ENCODE assay signal across 8 mouse cellular contexts in the genomic region with DNA sequence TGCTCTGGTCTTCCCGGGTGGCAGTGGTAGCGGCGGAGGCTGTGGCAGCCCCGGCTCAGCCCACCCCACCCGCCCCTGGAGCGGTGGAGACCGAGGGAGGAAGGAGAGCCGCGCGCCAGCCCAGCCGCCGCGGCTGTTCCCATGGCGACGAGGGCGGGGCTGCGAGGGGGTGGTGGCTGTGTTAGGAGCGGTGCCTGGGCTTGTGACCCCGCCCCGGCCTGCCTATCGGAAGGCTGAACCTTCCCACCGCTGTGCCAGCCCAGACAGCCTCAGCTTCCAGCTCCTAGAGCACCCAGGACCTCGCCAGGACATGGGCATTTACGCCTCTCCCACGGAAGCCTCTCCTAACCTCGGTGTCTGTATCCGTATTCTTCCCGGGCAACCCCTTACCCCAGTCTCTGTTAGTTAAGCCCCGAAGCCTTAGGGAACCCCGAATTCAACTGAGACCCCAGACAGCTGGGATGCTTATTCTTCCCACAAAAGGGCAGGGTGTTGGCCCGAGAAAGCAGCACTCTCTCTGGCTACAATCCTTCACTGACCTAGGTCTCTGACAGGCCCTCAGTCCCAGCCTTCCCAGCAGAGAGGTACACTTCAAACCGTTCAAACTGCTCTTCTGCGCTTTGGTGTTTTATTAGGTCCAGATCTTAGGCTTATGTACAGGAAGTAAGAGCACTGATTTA. TPM values are rescaled to one million over a fixed set of nuclear protein-coding genes. Genes with fewer than 3 reads are reported as not detected.
DNase-seq lines count a peak whose midpoint lies in the region; ATAC-seq and TF ChIP-seq lines count a peak whose summit lies in the region.

Ctxn1 (minus strand) TSS at position 150 of the 680 bp plus-strand sequence.

- H3K27ac ChIP-seq in forebrain, embryonic 16.5 days (ENCODE audit: low read length) = peak within 1 kb of the TSS; percentile 97
- H3K27ac ChIP-seq in layer of hippocampus, adult 2 months = peak within 1 kb of the TSS; percentile 97
- H3K27ac ChIP-seq in lung, embryonic 14.5 days (ENCODE audit: low read depth) = peak within 1 kb of the TSS; percentile 83
- peak within 1 kb of the TSS; percentile 92 for H3K27ac ChIP-seq in olfactory bulb, adult 2 months (ENCODE audit: insufficient read depth, low read depth, low read length)
- H3K27ac ChIP-seq in thymus, adult 2 months (ENCODE audit: control insufficient read depth, insufficient read depth, low read length) = no peak within 1 kb of the TSS

- H3K4me2 ChIP-seq in forebrain, embryonic 16.5 days (ENCODE audit: low read length) = peak within 1 kb of the TSS; percentile 74
- H3K4me2 ChIP-seq in lung, embryonic 14.5 days = peak within 1 kb of the TSS; percentile 77

- DNase-seq in G1E (ENCODE audit: low spot score) = peak; percentile 87
- DNase-seq in cerebellum, adult 11-12 months = peak; percentile 70
- peak; percentile 86 for DNase-seq in heart, postnatal 25 days (ENCODE audit: low spot score)
- peak; percentile 94 to 96 for DNase-seq in layer of hippocampus, adult 2 months (ENCODE audit: low spot score in 2 of 2)
- DNase-seq in lung, embryonic 14.5 days = peak; percentile 95
- peak; percentile 98 for DNase-seq in thymus, adult 2 months

- no peak for TF ChIP-seq CTCF in G1E (IDR thresholded peaks at IDR 0.05; ENCODE audit: low read depth, low read length)
- no peak for TF ChIP-seq CTCF in layer of hippocampus, adult 2 months (conservative IDR thresholded peaks at IDR 0.05)
- TF ChIP-seq CTCF in lung, embryonic 14.5 days (IDR thresholded peaks at IDR 0.05; ENCODE audit: low read depth) = no peak
- no peak for TF ChIP-seq CTCF in olfactory bulb, adult 2 months (IDR thresholded peaks at IDR 0.05; ENCODE audit: insufficient read depth, low read depth, low read length)
- no peak for TF ChIP-seq CTCF in thymus, adult 2 months (IDR thresholded peaks at IDR 0.05; ENCODE audit: borderline replicate concordance, control insufficient read depth, extremely low read depth, insufficient read depth, low read length, poor library complexity)

- intact Hi-C loops in heart, postnatal 25 days (cut with DNase I) = loop anchor here (2.0 to 10.0 kb wide), 3 partner anchors 16 to 416 kb away; partner anchors contain the start of gene Timm44

- H3K9ac ChIP-seq in forebrain, embryonic 16.5 days (replicated peaks; ENCODE audit: low read depth, low read length) = peak within 1 kb of the TSS; percentile 96
- peak within 1 kb of the TSS; percentile 85 for H3K9ac ChIP-seq in lung, embryonic 14.5 days

- peaks cover 93% of the 10 kb centered on the region for H3K36me3 ChIP-seq in G1E (replicated peaks)
- H3K36me3 ChIP-seq in forebrain, embryonic 16.5 days (ENCODE audit: control insufficient read depth, insufficient read depth) = peaks cover 11% of the 10 kb centered on the region; the same call in 1 of the 2 replicates
- H3K36me3 ChIP-seq in lung, embryonic 14.5 days (ENCODE audit: insufficient read depth) = peaks cover 78% of the 10 kb centered on the region
- H3K36me3 ChIP-seq in thymus, adult 2 months (ENCODE audit: control insufficient read depth, insufficient read depth, low read length) = no peaks in the 10 kb centered on the region; the same call in 1 of the 2 replicates

- TF ChIP-seq POLR2A in olfactory bulb, adult 2 months (IDR thresholded peaks at IDR 0.05; ENCODE audit: insufficient read depth, low read depth, low read length) = peak; percentile 37; the same call in 1 of the 2 replicates
- TF ChIP-seq POLR2A in thymus, adult 2 months (IDR thresholded peaks at IDR 0.05; ENCODE audit: control insufficient read depth, extremely low read depth, insufficient read depth, low read length, poor library complexity) = no peak

- peak; percentile 93 for ATAC-seq in G1E (ENCODE audit: extremely low read depth, insufficient number of reproducible peaks, low FRiP score, poor library complexity, severe bottlenecking)
- ATAC-seq in forebrain, embryonic 16.5 days = peak; percentile 92
- peak; percentile 90 for ATAC-seq in lung, embryonic 14.5 days (ENCODE audit: insufficient read depth)

- H3K4me3 ChIP-seq in G1E (ENCODE audit: low read depth, low read length) = peak within 1 kb of the TSS; percentile 73
- H3K4me3 ChIP-seq in forebrain, embryonic 16.5 days (replicated peaks; ENCODE audit: low read length) = peak within 1 kb of the TSS; percentile 69
- H3K4me3 ChIP-seq in layer of hippocampus, adult 2 months = peak within 1 kb of the TSS; percentile 84
- H3K4me3 ChIP-seq in lung, embryonic 14.5 days (ENCODE audit: low read depth, low read length) = peak within 1 kb of the TSS; percentile 82
- H3K4me3 ChIP-seq in olfactory bulb, adult 2 months (ENCODE audit: insufficient read depth, low read depth, low read length) = peak within 1 kb of the TSS; percentile 95
- H3K4me3 ChIP-seq in thymus, adult 2 months (ENCODE audit: control insufficient read depth, insufficient read depth, low read length) = peak within 1 kb of the TSS; percentile 54

- H3K27me3 ChIP-seq in G1E (ENCODE audit: insufficient read depth, low read length) = no peaks in the 10 kb centered on the region
- no peaks in the 10 kb centered on the region for H3K27me3 ChIP-seq in forebrain, embryonic 16.5 days (replicated peaks; ENCODE audit: control insufficient read depth, insufficient read depth, low read length)
- H3K27me3 ChIP-seq in lung, embryonic 14.5 days (ENCODE audit: insufficient read depth, low read length) = no peaks in the 10 kb centered on the region
- H3K27me3 ChIP-seq in thymus, adult 2 months (ENCODE audit: control insufficient read depth, insufficient read depth, low read length) = no peaks in the 10 kb centered on the region

- peaks cover 34% of the 10 kb centered on the region for H3K4me1 ChIP-seq in G1E (ENCODE audit: insufficient read depth, low read depth, low read length)
- H3K4me1 ChIP-seq in forebrain, embryonic 16.5 days (replicated peaks; ENCODE audit: control insufficient read depth, insufficient read depth, low read length) = peaks cover 29% of the 10 kb centered on the region
- H3K4me1 ChIP-seq in lung, embryonic 14.5 days (ENCODE audit: insufficient read depth) = no peaks in the 10 kb centered on the region
- H3K4me1 ChIP-seq in olfactory bulb, adult 2 months (ENCODE audit: control insufficient read depth, insufficient read depth, low read length) = peaks cover 47% of the 10 kb centered on the region
- H3K4me1 ChIP-seq in thymus, adult 2 months (replicated peaks; ENCODE audit: control insufficient read depth, insufficient read depth, low read length) = peaks cover 4% of the 10 kb centered on the region

- 6% methylated on average over 33 of the region's 33 CpGs for WGBS in forebrain, embryonic 16.5 days
- 7% methylated on average over 29 of the region's 33 CpGs for WGBS in lung, embryonic 14.5 days
- WGBS in olfactory bulb, adult 2 months = 4% methylated on average over 32 of the region's 33 CpGs
- 13% methylated on average over 33 of the region's 33 CpGs for WGBS in thymus, adult 2 months

- no peaks in the 10 kb centered on the region for H3K9me3 ChIP-seq in G1E (replicated peaks)
- H3K9me3 ChIP-seq in forebrain, embryonic 16.5 days (ENCODE audit: control insufficient read depth, low read length) = no peaks in the 10 kb centered on the region
- no peaks in the 10 kb centered on the region for H3K9me3 ChIP-seq in lung, embryonic 14.5 days (ENCODE audit: low read depth, low read length)

RNA-seq across cellular contexts. Expression of gene Ctxn1, which starts in this region (rescaled TPM):
- 2.1 TPM in 1 of 2 replicates, not detected in the other for total RNA-seq in G1E (2014; fragmentation: Nextera tagmentation)
- total RNA-seq in G1E (2017) = 0.11 and 0.29 TPM in 2 replicates
- polyA plus RNA-seq in G1E (2012) = 1.6 and 2.0 TPM in 2 replicates
- polyA plus RNA-seq in forebrain, embryonic 16.5 days (2015; fragmentation: Nextera tagmentation; extraction: Ambion mirVana) = 417 and 424 TPM in 2 replicates
- total RNA-seq in heart, postnatal 25 days (2021) = 1 to 10 TPM in 1 of 2 experiments, under 1 TPM in 1; 0.75 to 1.1 TPM
- 100 to 1,000 TPM; 515 to 555 TPM for total RNA-seq in layer of hippocampus, adult 2 months (2021)
- polyA plus RNA-seq in lung, embryonic 14.5 days (2014; fragmentation: Nextera tagmentation; extraction: Ambion mirVana) = 65.7 and 80.7 TPM in 2 replicates
- not detected in 2 replicates for polyA plus RNA-seq in olfactory bulb, adult 2 months (2012; ENCODE audit: insufficient read depth, insufficient read length, low replicate concordance, missing spikeins)
- 22.5 and 27.0 TPM in 2 replicates for polyA plus RNA-seq in thymus, adult 2 months (2012; rRNA removed)

Comparison
In these comparisons a context has a peak if more than half of its experiments do, and no peak if none do; other contexts are left out.
1. RNA of gene Ctxn1 (total RNA-seq): 515 to 555 TPM in layer of hippocampus, adult 2 months; 0.11 to 2.1 TPM in G1E and 0.75 to 1.1 TPM in heart, postnatal 25 days; every median in the first group is over 100 times any median in the second.
2. Peak in every context shown above with its lines, with median percentiles within 50 percentile points of each other: ATAC-seq, DNase-seq and H3K4me3 ChIP-seq.